Mouse (Mus musculus) testis, adult 2 months (tissue): ENCODE measurements around the gene Chst4.

ENCODE experiments used
- CTCF ChIP-seq: fragments of 200-500 bp; IDR thresholded peaks from 2 replicates; pipeline ENCODE4 v1.5.1; 2012; ENCODE audit warnings: low read depth, mild to moderate bottlenecking, inconsistent platforms, low read length, moderate library complexity; ENCODE audit not compliant: control insufficient read depth, insufficient read depth, insufficient replicate concordance
- POLR2A ChIP-seq: fragments of 200-500 bp; IDR thresholded peaks from 2 replicates; pipeline ENCODE4 v1.6.1; 2012; ENCODE audit warnings: low read depth, mild to moderate bottlenecking, inconsistent platforms, low read length, moderate library complexity; ENCODE audit not compliant: control insufficient read depth

DNA sequence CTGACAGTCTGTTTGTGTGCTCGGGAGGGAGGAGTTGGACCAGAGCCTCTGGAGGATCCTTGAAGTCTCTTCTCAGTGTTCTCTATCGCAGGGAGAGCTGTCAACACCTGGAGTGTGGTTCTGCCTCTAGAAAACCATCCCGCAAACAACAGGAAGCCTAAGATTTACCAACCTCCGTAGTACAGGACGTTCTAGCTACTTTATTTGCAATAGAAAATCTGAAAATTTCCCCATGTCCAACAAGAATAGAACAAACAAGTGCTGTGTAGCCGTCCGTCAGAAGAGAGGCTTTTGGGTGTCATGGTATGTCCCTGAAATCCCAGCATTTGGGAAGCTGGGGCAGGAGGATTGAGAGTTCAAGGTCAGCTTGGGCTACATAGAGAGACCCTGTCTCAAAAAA, 51.8 kb downstream of the Chst4 start:
- TF ChIP-seq CTCF (no peak), POLR2A (no peak)
